Mouse (Mus musculus): Measurements from ENCODE around the gene Trim9. TPM values are rescaled to one million over a fixed set of nuclear protein-coding genes. Genes with fewer than 3 reads are reported as not detected.

The Trim9 gene
- polyA plus RNA-seq, 1 experiment from 2014 or later, result 38.7 TPM

DNA sequence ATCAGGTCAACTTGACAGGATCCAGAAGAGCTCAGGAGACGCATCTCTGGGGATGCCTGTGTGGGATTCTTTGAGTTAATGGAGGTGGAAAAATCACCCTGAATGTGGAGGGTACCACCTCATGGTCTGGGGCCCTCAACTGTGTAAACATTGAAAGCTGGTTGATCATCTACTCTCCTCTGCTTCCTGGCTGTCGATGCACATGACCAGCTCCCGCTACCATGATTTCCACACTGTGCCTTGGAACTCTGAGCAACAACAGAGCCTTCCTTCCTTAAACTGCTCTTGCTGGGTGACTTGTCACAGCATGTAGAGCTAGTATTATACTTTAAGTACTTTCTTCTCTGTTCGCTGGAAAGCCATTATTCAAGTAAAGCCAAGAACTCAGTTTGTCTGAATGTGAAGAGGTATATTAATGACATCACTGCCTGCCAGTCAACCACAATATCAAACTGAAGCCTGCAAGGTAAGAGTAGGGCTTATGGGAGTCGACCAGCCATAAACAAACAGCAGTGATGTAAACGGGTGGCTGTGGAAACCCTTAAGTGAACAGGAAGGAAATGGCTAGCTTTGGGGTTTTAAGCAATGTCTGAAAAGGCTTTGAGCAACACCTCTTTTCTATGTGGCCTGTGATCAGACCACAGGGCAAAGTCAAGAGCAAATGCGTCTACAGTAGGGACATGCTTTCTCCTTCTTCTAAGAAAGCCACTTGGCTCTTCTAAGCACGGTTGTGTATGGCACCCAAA, 128.4 kb downstream of the Trim9 start:
- H3K4me1 ChIP-seq, result no peaks in the 10 kb centered on the region
- no peak overlapping the region for H3K4me2 ChIP-seq (replicated peaks)
- no peak overlapping the region for H3K9ac ChIP-seq
- no peaks in the 10 kb centered on the region for H3K9me3 ChIP-seq
- H3K36me3 ChIP-seq, result no peaks in the 10 kb centered on the region
- ATAC-seq (ENCODE audit: low FRiP score, low read depth), result no peak
- WGBS, result 88% methylated on average over 8 of the region's 8 CpGs
- H3K27ac ChIP-seq, result no peak overlapping the region
- no peaks in the 10 kb centered on the region for H3K27me3 ChIP-seq (replicated peaks)
- no peak overlapping the region for H3K4me3 ChIP-seq

DNA sequence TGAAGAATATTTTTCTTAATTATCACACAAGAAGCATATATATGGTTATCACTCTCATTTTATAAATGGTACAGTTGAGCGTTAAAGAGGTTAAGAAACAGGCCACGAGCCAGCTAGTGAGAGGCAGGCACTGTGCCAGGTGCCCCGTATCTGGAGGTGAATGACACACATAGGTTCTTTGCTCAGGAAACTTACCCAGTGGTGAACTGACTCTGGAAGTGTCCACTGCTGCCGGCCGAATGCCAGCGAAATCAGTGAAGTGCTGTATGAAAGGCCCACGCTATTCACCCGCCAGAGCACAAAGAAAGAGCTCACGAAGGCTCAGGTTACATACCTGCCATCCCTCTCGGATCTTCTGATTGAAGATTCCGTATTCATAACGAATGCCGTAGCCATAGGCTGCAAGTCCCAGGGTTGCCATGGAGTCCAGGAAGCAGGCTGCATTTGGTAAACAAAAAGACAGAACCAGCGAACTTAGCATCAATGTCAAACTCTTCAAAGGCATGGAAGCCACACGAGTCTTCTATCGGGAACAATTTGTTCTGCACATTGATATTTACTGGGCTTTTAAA, 131.1 kb downstream of the Trim9 start:
- no peak for ATAC-seq (ENCODE audit: low FRiP score, low read depth)
- no peaks in the 10 kb centered on the region for H3K4me1 ChIP-seq
- H3K27me3 ChIP-seq (replicated peaks), result no peaks in the 10 kb centered on the region
- no peaks in the 10 kb centered on the region for H3K36me3 ChIP-seq
- no peak overlapping the region for H3K4me2 ChIP-seq (replicated peaks)
- no peak overlapping the region for H3K4me3 ChIP-seq
- H3K9me3 ChIP-seq, result no peaks in the 10 kb centered on the region
- WGBS, result 74% methylated on average over 16 of the region's 16 CpGs
- no peak overlapping the region for H3K9ac ChIP-seq
- no peak overlapping the region for H3K27ac ChIP-seq

DNA sequence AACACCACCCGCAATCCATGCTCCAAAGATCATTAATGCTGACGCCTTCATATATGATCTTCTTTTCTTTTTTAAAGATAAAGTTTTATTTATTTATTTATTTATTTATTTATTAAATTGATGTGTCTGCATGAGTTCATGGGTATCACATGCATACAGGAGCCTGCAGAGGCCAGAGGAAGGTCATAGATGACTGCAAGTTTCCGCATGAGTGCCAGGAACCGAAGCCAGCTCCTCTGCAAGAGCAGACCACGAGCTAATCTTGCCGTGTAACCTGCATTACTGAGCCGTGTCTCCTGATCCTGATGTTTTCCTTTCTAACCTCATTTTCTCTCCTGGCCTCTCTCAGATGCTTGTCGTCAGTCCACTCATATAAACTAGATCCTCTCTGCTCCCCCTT, 133.1 kb downstream of the Trim9 start:
- Histone ChIP-seq H3K27me3 (replicated peaks) (no peaks in the 10 kb centered on the region), H3K27ac (no peak overlapping the region), H3K4me1 (no peaks in the 10 kb centered on the region), H3K4me3 (no peak overlapping the region), H3K36me3 (no peaks in the 10 kb centered on the region), H3K4me2 (replicated peaks) (no peak overlapping the region), H3K9ac (no peak overlapping the region), H3K9me3 (no peaks in the 10 kb centered on the region)
- WGBS, result 86% methylated on average over 8 of the region's 8 CpGs
- ATAC-seq (ENCODE audit: low FRiP score, low read depth), result no peak

DNA sequence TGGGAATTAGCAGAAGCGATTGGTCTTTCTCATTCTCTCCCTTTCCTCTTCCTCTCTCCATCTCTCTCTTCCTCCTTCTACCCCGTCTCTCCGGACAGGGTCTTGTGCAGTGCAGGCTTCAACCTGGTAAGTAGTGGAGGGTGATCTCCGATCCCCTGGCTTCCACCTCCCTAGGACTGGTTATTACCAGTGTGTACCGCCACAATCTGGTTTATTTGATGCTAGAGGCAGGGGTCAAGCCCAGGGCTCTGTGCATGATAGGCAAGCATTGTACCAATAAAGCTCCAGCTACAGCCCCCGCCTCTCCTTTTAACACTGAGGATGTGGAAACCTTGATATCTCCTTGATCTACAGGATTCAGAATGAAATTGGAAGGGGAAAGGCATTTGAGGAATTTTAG, 133.8 kb downstream of the Trim9 start:
- Histone ChIP-seq H3K9ac (no peak overlapping the region), H3K36me3 (no peaks in the 10 kb centered on the region), H3K4me1 (no peaks in the 10 kb centered on the region), H3K4me2 (replicated peaks) (no peak overlapping the region), H3K4me3 (no peak overlapping the region), H3K9me3 (no peaks in the 10 kb centered on the region), H3K27ac (no peak overlapping the region), H3K27me3 (replicated peaks) (no peaks in the 10 kb centered on the region)
- ATAC-seq (ENCODE audit: low FRiP score, low read depth), result no peak
- 86% methylated on average over 6 of the region's 6 CpGs for WGBS

DNA sequence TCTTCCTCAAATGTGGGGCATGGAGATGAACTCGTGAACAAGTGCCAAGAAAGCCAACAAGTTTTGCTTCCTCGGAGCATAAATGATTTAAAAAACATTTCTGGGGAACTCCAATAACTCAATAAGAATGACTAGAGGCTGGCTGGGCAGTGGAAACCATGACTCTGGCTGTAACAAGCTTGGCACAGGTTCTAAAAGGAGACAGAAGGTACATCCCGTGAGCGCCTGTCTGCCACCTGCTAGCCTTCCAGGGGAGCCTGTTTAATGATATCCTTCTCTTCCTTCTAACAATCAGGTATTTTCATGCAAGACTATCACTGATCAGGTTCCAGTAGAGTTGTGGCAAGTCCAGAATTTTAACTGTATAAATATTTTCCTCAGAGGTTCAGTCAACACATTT, 134.9 kb downstream of the Trim9 start:
- Histone ChIP-seq H3K4me2 (replicated peaks) (no peak overlapping the region), H3K9ac (no peak overlapping the region), H3K9me3 (no peaks in the 10 kb centered on the region), H3K27ac (no peak overlapping the region), H3K36me3 (no peaks in the 10 kb centered on the region), H3K4me1 (no peaks in the 10 kb centered on the region), H3K4me3 (no peak overlapping the region), H3K27me3 (replicated peaks) (no peaks in the 10 kb centered on the region)
- no peak for ATAC-seq (ENCODE audit: low FRiP score, low read depth)
- WGBS, result 87% methylated on average over 4 of the region's 4 CpGs

DNA sequence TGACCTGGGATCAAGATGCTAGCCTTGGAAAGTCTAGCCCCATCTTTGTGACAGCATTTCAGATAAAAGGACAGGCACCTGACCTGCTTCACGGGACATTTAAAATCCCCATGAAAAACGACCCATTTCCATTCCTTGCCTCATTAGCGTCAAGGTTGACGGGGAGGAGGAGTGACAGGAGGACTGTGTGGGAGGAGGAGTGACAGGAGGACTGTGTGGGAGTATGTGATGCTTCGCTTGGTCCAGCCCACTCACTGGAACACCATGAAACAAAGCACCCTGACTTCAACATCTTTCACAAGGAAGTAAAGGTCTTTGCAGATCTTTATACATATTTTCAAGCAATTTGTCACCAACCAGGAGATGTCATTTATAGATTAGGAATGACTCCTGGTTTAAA, 139.2 kb downstream of the Trim9 start:
- Histone ChIP-seq H3K27ac (no peak overlapping the region), H3K4me2 (replicated peaks) (no peak overlapping the region), H3K4me3 (no peak overlapping the region), H3K4me1 (no peaks in the 10 kb centered on the region), H3K27me3 (replicated peaks) (no peaks in the 10 kb centered on the region), H3K9me3 (no peaks in the 10 kb centered on the region), H3K36me3 (no peaks in the 10 kb centered on the region), H3K9ac (no peak overlapping the region)
- no peak for ATAC-seq (ENCODE audit: low FRiP score, low read depth)
- WGBS, result 74% methylated on average over 5 of the region's 5 CpGs

DNA sequence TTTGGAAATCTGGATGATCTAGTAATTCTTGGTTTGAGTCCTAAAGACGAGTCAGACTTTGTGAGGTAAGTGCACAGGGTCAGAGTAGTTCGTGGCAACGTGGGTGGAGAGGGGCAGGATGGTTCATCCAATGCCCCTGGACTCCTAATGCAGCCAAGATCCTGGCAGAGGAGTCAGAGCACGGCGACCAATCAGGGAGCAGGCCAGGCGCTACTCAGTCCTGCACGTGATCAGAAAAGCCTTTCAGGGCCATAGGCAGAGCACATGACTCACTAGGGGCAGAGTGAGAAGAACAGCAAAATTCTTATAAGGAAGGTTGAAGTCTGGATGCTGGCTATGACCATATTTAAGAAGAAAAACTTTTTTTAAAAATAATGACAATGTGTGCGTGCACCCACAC, 143.0 kb downstream of the Trim9 start:
- H3K27ac ChIP-seq, result no peak overlapping the region
- no peak overlapping the region for H3K9ac ChIP-seq
- no peaks in the 10 kb centered on the region for H3K36me3 ChIP-seq
- no peak for ATAC-seq (ENCODE audit: low FRiP score, low read depth)
- no peak overlapping the region for H3K4me3 ChIP-seq
- H3K4me2 ChIP-seq (replicated peaks), result no peak overlapping the region
- no peaks in the 10 kb centered on the region for H3K9me3 ChIP-seq
- WGBS, result 80% methylated on average over 8 of the region's 8 CpGs
- no peaks in the 10 kb centered on the region for H3K4me1 ChIP-seq
- no peaks in the 10 kb centered on the region for H3K27me3 ChIP-seq (replicated peaks)

DNA sequence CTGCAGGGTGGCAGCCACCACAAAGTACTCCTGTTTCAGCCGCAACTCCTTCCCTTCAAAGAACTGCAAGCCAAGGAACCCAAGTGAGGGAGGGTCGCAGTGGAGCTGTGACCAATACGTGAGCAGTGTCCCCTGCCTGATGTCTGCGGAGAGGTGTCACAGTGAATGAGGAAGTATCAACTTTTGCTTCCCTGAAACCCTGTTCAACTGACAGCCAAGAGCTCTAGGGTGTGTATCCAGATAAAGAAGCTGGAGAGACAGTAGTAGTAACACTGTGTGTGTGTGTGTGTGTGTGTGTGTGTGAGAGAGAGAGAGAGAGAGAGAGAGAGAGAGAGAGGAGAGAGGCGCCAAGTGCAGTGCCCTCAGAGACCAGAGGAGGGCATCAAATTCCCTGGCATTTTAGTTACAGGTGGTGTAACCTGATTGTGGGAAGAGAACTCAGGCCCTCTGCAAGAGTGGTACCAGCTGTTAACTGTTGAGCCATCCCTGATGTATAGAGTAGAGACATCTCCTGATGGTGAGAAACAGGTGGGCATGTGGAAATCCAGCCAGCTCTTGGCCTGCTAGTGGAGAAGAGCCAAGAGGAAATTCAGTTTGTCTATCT, 145.4 kb downstream of the Trim9 start:
- Histone ChIP-seq H3K36me3 (no peaks in the 10 kb centered on the region), H3K9me3 (no peaks in the 10 kb centered on the region), H3K4me1 (no peaks in the 10 kb centered on the region), H3K27ac (no peak overlapping the region), H3K4me2 (replicated peaks) (no peak overlapping the region), H3K9ac (no peak overlapping the region), H3K27me3 (replicated peaks) (no peaks in the 10 kb centered on the region), H3K4me3 (no peak overlapping the region)
- WGBS, result 84% methylated on average over 5 of the region's 5 CpGs
- ATAC-seq (ENCODE audit: low FRiP score, low read depth), result no peak

DNA sequence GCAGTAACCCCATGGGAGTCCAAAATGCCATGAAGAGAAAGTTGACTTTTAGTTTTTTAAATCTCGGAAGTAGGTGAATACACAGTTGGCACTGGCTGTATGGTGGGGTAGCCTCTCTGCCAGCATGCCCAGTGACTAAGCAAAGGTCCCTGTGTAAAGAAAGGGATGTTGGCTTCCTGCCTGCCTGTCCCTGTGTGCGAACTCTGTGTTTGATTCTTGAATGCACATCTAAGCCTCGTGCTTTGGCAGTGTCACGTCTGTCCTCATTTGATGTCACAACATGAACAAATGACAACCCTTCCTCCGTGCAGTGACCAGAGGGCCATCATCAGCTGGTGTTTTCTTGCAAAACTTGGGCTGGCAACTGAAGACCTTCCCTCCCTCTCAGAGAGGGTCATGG, 151.1 kb downstream of the Trim9 start:
- Histone ChIP-seq H3K27me3 (replicated peaks) (no peaks in the 10 kb centered on the region), H3K36me3 (no peaks in the 10 kb centered on the region), H3K9me3 (no peaks in the 10 kb centered on the region), H3K4me1 (no peaks in the 10 kb centered on the region; the same call in 1 of the 2 replicates), H3K4me2 (replicated peaks) (no peak overlapping the region), H3K27ac (no peak overlapping the region), H3K9ac (no peak overlapping the region), H3K4me3 (no peak overlapping the region)
- ATAC-seq (ENCODE audit: low FRiP score, low read depth), result no peak
- WGBS, result 89% methylated on average over 5 of the region's 5 CpGs

DNA sequence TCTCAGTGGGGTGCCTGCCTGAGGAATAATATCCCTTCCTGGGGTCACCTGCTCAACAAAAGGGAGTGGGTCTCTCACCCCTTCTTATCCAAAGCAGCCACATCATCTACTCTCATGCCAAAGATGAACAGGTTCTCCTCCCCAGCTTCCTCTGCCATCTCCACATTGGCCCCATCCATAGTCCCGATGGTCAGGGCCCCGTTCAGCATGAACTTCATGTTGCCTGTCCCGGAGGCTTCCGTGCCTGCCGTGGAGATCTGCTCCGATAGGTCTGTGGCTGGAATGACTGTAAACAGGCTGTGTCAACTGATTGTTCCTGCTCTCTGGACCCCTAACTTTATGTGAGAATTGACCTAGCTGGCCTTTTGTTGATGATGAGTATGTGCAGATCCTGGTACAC, 152.0 kb downstream of the Trim9 start:
- H3K4me1 ChIP-seq, result no peaks in the 10 kb centered on the region; the same call in 1 of the 2 replicates
- WGBS, result 97% methylated on average over 6 of the region's 6 CpGs
- H3K27me3 ChIP-seq (replicated peaks), result no peaks in the 10 kb centered on the region
- no peaks in the 10 kb centered on the region for H3K36me3 ChIP-seq
- no peak overlapping the region for H3K9ac ChIP-seq
- H3K4me3 ChIP-seq, result no peak overlapping the region
- H3K9me3 ChIP-seq, result no peaks in the 10 kb centered on the region
- no peak overlapping the region for H3K27ac ChIP-seq
- no peak for ATAC-seq (ENCODE audit: low FRiP score, low read depth)
- no peak overlapping the region for H3K4me2 ChIP-seq (replicated peaks)

All from neural tube, embryonic 12.5 days (tissue).